Mouse (Mus musculus) stomach, postnatal 0 days (tissue): ENCODE measurements around the gene H3f3a. TPM values are rescaled to one million over a fixed set of nuclear protein-coding genes. Genes with fewer than 3 reads are reported as not detected.
A peak's percentile ranks its signal among the peaks of the same experiment; 100 is the strongest.

Experiments used
- ATAC-seq: fragments of 200-750 bp; cut with Nextera tagmentation; 2 replicates; pipeline ENCODE4 v1.8.0; 2017; ENCODE audit not compliant: low FRiP score, low TSS enrichment
- DNase-seq: peaks from one replicate; pipeline ENCODE4 v3.0.0-alpha.2; 2016; ENCODE audit warnings: low spot score
- H3K27ac ChIP-seq: fragments of 300-500 bp; sonication (generic); replicated peaks from 2 replicates; pipeline ENCODE4 v1.5.1; 2014; ENCODE audit warnings: mild to moderate bottlenecking, control low read depth
- H3K27me3 ChIP-seq: fragments of 300-500 bp; sonication (generic); 2 replicates; pipeline ENCODE4 v1.6.1; 2014; ENCODE audit warnings: low read length; ENCODE audit not compliant: control insufficient read depth, insufficient read depth
- H3K36me3 ChIP-seq: fragments of 300-500 bp; sonication (generic); 2 replicates; pipeline ENCODE4 v1.6.1; 2014; ENCODE audit warnings: low read length, mixed read lengths; ENCODE audit not compliant: control insufficient read depth, insufficient read depth
- H3K4me1 ChIP-seq: fragments of 300-500 bp; sonication (generic); replicated peaks from 2 replicates; pipeline ENCODE4 v1.6.1; 2014; ENCODE audit warnings: antibody characterized with exemption; ENCODE audit not compliant: control insufficient read depth, insufficient read depth
- H3K4me2 ChIP-seq: fragments of 300-500 bp; sonication (generic); replicated peaks from 2 replicates; pipeline ENCODE4 v1.6.1; 2014; ENCODE audit warnings: low read depth, mild to moderate bottlenecking, control low read depth, moderate library complexity
- H3K4me3 ChIP-seq: fragments of 300-500 bp; sonication (generic); 2 replicates; pipeline ENCODE4 v1.5.1; 2014; ENCODE audit warnings: low read depth, low read length, control low read depth
- H3K9ac ChIP-seq: fragments of 300-500 bp; sonication (generic); 2 replicates; pipeline ENCODE4 v1.6.1; 2014; ENCODE audit warnings: mild to moderate bottlenecking, low read length, control low read depth, mixed read lengths
- H3K9me3 ChIP-seq: fragments of 300-500 bp; sonication (generic); 2 replicates; pipeline ENCODE4 v1.6.1; 2016; ENCODE audit warnings: low read length; ENCODE audit not compliant: control insufficient read depth
- CTCF ChIP-seq: IDR thresholded peaks from 2 replicates; pipeline ENCODE4 v1.5.1; 2016; ENCODE audit warnings: antibody characterized with exemption, low read depth, mild to moderate bottlenecking, moderate library complexity
- EP300 ChIP-seq: optimal IDR thresholded peaks from 2 replicates; pipeline ENCODE3; 2016; ENCODE audit warnings: antibody characterized with exemption
- WGBS: fragments of 180-500 bp; shearing (Covaris S2); extraction: QIAGEN DNeasy Blood & Tissue Kit; methylation state at CpG from one replicate; pipeline ENCODE4 v1.1.7; 2014; 5-methylcytosine and 5-hydroxymethylcytosine counted together
- polyA plus RNA-seq: library from polyadenylated mRNA; unstranded; fragments of >200 nt; fragmentation: Nextera tagmentation; extraction: Ambion mirVana; gene quantifications from 2 replicates; pipeline ENCODE4 v1.2.1, GENCODE M21; 2015

The H3f3a gene
- polyA plus RNA-seq, 1 experiment from 2014 or later = 1,633 TPM

DNA sequence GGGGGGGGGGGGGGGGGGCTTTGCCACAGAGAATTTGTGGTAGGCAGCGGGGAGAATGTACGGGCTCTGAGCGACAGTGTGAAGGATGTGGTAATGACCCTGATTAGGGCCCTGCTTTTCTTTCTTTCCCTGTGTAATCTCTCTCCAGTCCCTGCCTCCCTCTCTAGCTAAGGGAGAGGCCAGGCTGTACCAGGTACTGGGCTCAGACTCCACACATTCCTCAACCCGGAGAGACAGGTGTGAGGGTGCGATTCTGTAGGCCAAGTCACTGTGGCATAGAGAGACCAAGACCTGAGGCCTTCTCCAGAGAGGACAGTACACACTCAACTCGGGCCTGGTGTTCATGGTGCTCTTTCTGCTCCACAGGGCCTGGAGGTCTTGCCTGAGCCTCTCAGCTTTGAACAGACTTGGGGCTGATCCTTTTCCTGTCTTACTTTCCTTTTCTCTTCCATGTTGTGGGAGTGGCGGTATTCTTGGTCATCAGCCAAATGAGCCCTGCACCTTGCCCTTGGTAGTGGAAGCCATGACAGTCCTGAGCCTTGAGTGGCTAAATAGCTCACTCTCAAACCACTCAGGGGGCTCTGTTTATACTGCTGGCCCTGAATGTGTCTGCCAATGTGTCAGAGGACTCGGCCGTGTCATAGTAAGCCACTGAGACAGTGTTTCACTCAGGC, 30.7 kb downstream of the H3f3a start:
- Histone ChIP-seq H3K27me3 (no peaks in the 10 kb centered on the region), H3K36me3 (no peaks in the 10 kb centered on the region), H3K4me2 (no peak overlapping the region), H3K9ac (no peak overlapping the region), H3K9me3 (no peaks in the 10 kb centered on the region), H3K4me1 (no peaks in the 10 kb centered on the region), H3K27ac (peak overlapping the region; percentile 78), H3K4me3 (no peak overlapping the region)
- ATAC-seq = peak; percentile 63
- no peak for TF ChIP-seq EP300
- no peak for TF ChIP-seq CTCF
- whole genome bisulfite sequencing = 40% methylated on average over 9 of the region's 9 CpGs
- DNase-seq = peak; percentile 74

DNA sequence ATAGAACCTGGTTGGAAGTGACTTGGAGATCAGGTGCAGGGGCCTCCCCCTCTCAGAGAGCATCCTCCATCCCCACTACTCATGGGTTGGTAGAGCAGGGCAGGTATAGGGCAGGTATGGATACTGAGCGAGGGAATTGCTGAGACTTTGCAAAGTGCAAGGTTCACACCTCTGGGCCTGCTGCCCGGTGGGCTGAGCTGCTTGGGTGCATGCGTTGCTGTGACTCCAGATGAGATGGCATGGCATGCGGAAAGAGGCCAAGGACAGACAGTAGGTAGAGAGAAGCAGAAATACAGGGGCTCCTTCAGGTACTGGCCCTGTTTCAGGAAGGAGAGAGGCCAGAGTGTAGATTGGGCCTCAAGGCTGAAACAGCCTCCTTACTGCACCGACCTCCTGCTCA, 32.5 kb downstream of the H3f3a start:
- no peaks in the 10 kb centered on the region for H3K9me3 ChIP-seq
- no peak overlapping the region for H3K27ac ChIP-seq

DNA sequence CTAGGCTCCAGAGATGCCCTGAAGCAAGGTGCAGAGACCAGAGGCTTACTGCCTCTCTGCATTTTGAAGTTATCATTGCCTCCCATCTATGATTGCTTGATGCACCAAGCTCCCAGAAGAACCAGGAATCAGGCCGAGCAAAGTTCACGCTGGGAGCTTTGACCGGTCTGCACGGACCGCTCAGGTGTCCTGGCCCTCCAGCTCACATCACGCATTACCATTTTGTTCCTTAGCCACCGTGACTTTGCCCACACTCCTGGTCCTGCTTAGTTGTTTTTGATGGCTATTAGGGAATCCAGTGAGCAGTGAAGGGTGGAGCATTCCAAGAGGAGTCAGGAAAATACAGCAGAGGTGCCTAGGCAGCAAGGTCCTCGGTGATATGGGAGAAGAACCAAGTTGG, 33.5 kb downstream of the H3f3a start:
- no peak overlapping the region for H3K27ac ChIP-seq
- H3K9ac ChIP-seq = no peak overlapping the region
- ATAC-seq (no peak), DNase-seq (no peak)
- no peaks in the 10 kb centered on the region for H3K27me3 ChIP-seq
- no peak overlapping the region for H3K4me2 ChIP-seq
- TF ChIP-seq EP300 = no peak
- TF ChIP-seq CTCF = no peak
- WGBS = 86% methylated on average over 8 of the region's 8 CpGs
- H3K4me1 ChIP-seq = no peaks in the 10 kb centered on the region
- no peaks in the 10 kb centered on the region for H3K36me3 ChIP-seq
- H3K9me3 ChIP-seq = no peaks in the 10 kb centered on the region
- H3K4me3 ChIP-seq = no peak overlapping the region

More for the DNA sequence above, 32.5 kb downstream of the H3f3a start:
- Histone ChIP-seq H3K9ac (no peak overlapping the region), H3K4me2 (no peak overlapping the region), H3K27me3 (no peaks in the 10 kb centered on the region), H3K36me3 (no peaks in the 10 kb centered on the region), H3K4me3 (no peak overlapping the region), H3K4me1 (no peaks in the 10 kb centered on the region)
- 75% methylated on average over 5 of the region's 5 CpGs for WGBS
- ATAC-seq = no peak
- no peak for TF ChIP-seq EP300
- TF ChIP-seq CTCF = no peak
- no peak for DNase-seq

DNA sequence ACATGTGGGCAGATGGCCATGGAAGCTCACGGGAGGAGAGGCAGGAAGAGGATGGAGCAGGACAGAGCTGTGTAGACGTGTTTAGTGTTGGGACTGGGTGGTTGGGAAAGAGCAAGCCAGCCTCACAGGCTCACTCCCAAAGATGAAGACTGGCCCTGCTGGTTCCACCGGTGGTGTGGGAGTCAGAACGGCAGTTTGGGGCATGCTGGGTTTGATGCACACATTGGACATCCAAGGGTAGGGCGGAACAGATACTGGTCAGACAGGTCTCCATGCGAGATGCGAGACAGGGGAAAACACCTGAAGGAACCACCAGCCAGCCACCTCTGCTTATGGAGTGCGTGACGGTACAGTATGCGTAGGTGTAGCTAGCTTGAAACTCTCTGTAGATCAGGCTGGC, 34.8 kb downstream of the H3f3a start:
- WGBS = 63% methylated on average over 10 of the region's 10 CpGs
- Histone ChIP-seq H3K36me3 (no peaks in the 10 kb centered on the region), H3K4me2 (peak overlapping the region; percentile 95; the same call in 1 of the 2 replicates), H3K9ac (no peak overlapping the region; the same call in 1 of the 2 replicates), H3K4me1 (no peaks in the 10 kb centered on the region), H3K4me3 (peak overlapping the region; percentile 62; the same call in 1 of the 2 replicates), H3K27me3 (no peaks in the 10 kb centered on the region), H3K9me3 (no peaks in the 10 kb centered on the region), H3K27ac (no peak overlapping the region)
- ATAC-seq (no peak), DNase-seq (no peak)
- TF ChIP-seq EP300 (peak; percentile 30), CTCF (no peak)

DNA sequence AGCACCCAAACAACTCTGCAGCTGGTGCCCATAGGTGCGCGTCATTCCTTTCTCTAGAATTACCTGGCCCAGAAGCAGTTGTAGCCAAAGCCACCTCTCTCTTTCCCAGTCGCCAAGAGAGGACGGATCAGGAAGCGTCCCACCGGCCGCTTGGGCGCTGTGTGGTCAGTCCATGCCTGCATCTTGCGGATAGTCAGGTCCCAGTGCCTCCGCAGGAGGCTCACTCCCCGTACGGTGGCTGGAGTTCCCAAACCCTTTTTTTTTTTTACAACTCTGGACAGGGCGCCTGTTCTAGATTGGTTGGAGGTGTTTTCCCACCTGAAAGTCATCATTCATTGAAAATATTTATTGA, 35.4 kb downstream of the H3f3a start:
- Histone ChIP-seq H3K9me3 (no peaks in the 10 kb centered on the region), H3K4me1 (no peaks in the 10 kb centered on the region), H3K27ac (peak overlapping the region; percentile 99), H3K4me3 (peak overlapping the region; percentile 62), H3K9ac (peak overlapping the region; percentile 90), H3K36me3 (no peaks in the 10 kb centered on the region), H3K27me3 (no peaks in the 10 kb centered on the region), H3K4me2 (peak overlapping the region; percentile 95)
- ATAC-seq (no peak), DNase-seq (no peak)
- 2% methylated on average over 13 of the region's 13 CpGs for WGBS
- TF ChIP-seq CTCF = no peak
- no peak for TF ChIP-seq EP300

DNA sequence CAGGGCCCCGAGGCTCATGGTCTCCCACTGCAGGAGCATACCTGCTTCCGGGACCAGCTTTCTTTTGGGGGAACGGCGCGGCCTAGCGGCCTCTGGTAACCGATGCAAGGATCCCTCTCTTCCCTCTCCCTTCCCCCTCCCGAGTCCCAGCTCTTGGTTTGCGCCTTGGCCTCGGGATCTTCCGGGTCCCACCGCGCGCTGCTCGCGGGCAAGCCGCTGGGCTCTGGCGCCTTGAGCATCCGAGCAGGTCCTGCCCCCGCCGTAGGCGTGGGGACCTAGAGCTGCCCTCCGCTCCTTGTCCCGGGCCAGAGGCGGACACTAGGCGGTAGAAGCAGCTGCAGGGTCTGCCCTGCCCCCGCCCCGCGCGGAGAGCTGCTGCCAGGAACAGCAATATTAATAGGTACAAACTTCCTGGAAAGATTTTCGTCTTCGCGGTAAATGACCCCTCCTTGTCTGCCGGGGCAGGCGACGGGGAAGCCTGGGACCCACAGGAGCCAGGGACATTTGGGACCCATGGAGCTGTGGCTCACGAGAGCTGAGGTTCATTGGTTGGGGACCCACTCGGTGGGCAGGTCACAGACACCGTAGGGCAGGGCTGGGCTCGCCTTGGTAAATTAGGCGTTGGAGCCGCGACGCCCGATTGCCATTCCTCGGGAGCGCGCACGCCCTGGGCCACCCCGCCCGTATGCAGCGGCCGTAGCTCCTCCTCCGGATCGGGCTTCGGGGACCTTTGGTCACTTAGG, 35.9 kb downstream of the H3f3a start:
- peak overlapping the region; percentile 90 for H3K9ac ChIP-seq
- under 1% methylated on average over 56 of the region's 56 CpGs for WGBS
- H3K27me3 ChIP-seq = no peaks in the 10 kb centered on the region
- DNase-seq (peak; percentile 95), ATAC-seq (peak; percentile 89)
- peak overlapping the region; percentile 62 for H3K4me3 ChIP-seq
- H3K4me2 ChIP-seq = peak overlapping the region; percentile 95
- TF ChIP-seq EP300 (no peak), CTCF (peak; percentile 80)
- H3K27ac ChIP-seq = peak overlapping the region; percentile 99
- no peaks in the 10 kb centered on the region for H3K4me1 ChIP-seq
- H3K9me3 ChIP-seq = no peaks in the 10 kb centered on the region
- H3K36me3 ChIP-seq = no peaks in the 10 kb centered on the region
